Mouse (Mus musculus): ENCODE measurements at regions not wholly inside any gene's neighbourhood (a gene's known extent, or its start where the extent isn't known, plus 50 kb on each side); places are given as distances from the start of the nearest gene placed in this dataset.

DNA sequence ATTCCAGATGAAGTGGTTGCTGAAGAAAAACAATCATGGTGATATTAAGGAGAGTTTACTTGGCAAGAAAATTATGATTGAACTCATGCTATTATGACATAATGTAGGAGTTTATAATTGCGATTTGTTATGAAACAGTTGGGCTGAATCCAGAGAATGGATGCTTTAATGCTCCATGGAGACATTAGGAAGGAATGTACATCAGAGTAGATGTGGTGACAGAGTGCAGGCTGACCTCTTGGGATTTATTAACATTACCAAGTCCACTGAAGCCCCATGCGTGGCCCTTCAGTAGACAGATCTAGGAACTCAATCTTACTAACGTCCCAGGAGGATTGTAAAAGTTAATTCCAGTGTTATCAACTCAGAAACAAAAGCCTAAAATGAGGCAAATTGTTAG is 86.5 kb downstream of the Fam84a start:
- TF ChIP-seq EP300 (IDR thresholded peaks at IDR 0.05; ENCODE audit: low read depth) (no peak), CTCF (IDR thresholded peaks at IDR 0.05; ENCODE audit: low read depth) (no peak)

All from heart, postnatal 0 days (tissue).